Mouse (Mus musculus) ES-E14 (cell line): ENCODE results near the gene Hbq1a. TPM values are rescaled to one million over a fixed set of nuclear protein-coding genes. Genes with fewer than 3 reads are reported as not detected.
"Not testable (repeated sequence)": the region's sequence is repeated elsewhere in the genome, so short reads cannot be mapped to it uniquely, and the experiment has no call there.

Source experiments
- DNase-seq: peaks from one replicate; pipeline ENCODE4 v3.0.0-alpha.2; 2013; ENCODE audit warnings: low read depth, low spot score
- H3K27ac ChIP-seq: 2 replicates; pipeline ENCODE4 v1.5.1; 2012; ENCODE audit warnings: low read depth, mild to moderate bottlenecking, low read length, moderate library complexity, mixed read lengths; ENCODE audit not compliant: poor library complexity, insufficient read depth, severe bottlenecking
- H3K36me3 ChIP-seq: 2 replicates; pipeline ENCODE4 v1.6.1; 2012; ENCODE audit warnings: mild to moderate bottlenecking, low read length, moderate library complexity, mixed read lengths; ENCODE audit not compliant: control insufficient read depth, poor library complexity, insufficient read depth, severe bottlenecking
- H3K4me1 ChIP-seq, 2 experiments: fragments of 150-350 bp in 1 of 2; sonication (generic) in 1 of 2; 2 replicates each; pipeline ENCODE4 v1.6.1; 2012; ENCODE audit warnings: low read length in 2 of 2, mild to moderate bottlenecking in 1 of 2, mixed read lengths in 1 of 2; ENCODE audit not compliant: control insufficient read depth in 2 of 2, insufficient read depth in 2 of 2, poor library complexity in 1 of 2
- H3K4me3 ChIP-seq, 2 experiments: fragments of 150-350 bp in 1 of 2; sonication (generic) in 1 of 2; 2 replicates each; pipeline ENCODE4 v1.5.1; 2012; ENCODE audit warnings: low read length in 2 of 2, low read depth in 1 of 2, mild to moderate bottlenecking in 1 of 2, mixed read lengths in 1 of 2; ENCODE audit not compliant: insufficient read depth in 1 of 2, poor library complexity in 1 of 2, severe bottlenecking in 1 of 2
- H3K9ac ChIP-seq: 2 replicates; pipeline ENCODE4 v1.6.1; 2012; ENCODE audit warnings: low read depth, mild to moderate bottlenecking, low read length, mixed read lengths; ENCODE audit not compliant: poor library complexity, insufficient read depth, severe bottlenecking
- H3K9me3 ChIP-seq: fragments of 150-350 bp; sonication (generic); 2 replicates; pipeline ENCODE4 v1.6.1; 2012; ENCODE audit warnings: low read depth, mild to moderate bottlenecking, low read length; ENCODE audit not compliant: control insufficient read depth, insufficient read depth
- CHD2 ChIP-seq: IDR thresholded peaks from 2 replicates; pipeline ENCODE4 v1.6.1; 2014; ENCODE audit warnings: mild to moderate bottlenecking, low read depth, low read length, inconsistent platforms
- HCFC1 ChIP-seq: IDR thresholded peaks from 2 replicates; pipeline ENCODE4 v1.6.1; 2012; ENCODE audit warnings: low read length, inconsistent platforms, borderline replicate concordance; ENCODE audit not compliant: insufficient read depth
- MAFK ChIP-seq: IDR thresholded peaks from 2 replicates; pipeline ENCODE4 v1.6.1; 2014; ENCODE audit warnings: mild to moderate bottlenecking, low read depth, low read length, inconsistent platforms; ENCODE audit not compliant: insufficient read depth
- ZC3H11A ChIP-seq: IDR thresholded peaks from 2 replicates; pipeline ENCODE4 v1.6.1; 2012; ENCODE audit warnings: low read depth, mild to moderate bottlenecking, inconsistent platforms, low read length, borderline replicate concordance
- ZNF384 ChIP-seq: IDR thresholded peaks from 2 replicates; pipeline ENCODE4 v1.6.1; 2012; ENCODE audit warnings: low read depth, low read length, inconsistent platforms
- in situ Hi-C, 2 experiments: fragments of 600-800 bp; cut with MboI; formaldehyde crosslinking; loops; one replicate each; pipeline ENCODE4 v1.15.1; 2025; ENCODE audit warnings: low sequenced_read_pairs in 2 of 2, inconsistent platforms in 1 of 2; ENCODE audit not compliant: unreplicated experiment in 2 of 2
- total RNA-seq: library from RNA; depleted of rRNA; stranded (reverse); fragments of 300-350 nt; gene quantifications from 2 replicates; pipeline ENCODE4 v1.2.3, GENCODE M21; 2012; rRNA removed

Gene Hbq1a
- 0.95 TPM in 1 of 2 replicates, not detected in the other for total RNA-seq

DNA sequence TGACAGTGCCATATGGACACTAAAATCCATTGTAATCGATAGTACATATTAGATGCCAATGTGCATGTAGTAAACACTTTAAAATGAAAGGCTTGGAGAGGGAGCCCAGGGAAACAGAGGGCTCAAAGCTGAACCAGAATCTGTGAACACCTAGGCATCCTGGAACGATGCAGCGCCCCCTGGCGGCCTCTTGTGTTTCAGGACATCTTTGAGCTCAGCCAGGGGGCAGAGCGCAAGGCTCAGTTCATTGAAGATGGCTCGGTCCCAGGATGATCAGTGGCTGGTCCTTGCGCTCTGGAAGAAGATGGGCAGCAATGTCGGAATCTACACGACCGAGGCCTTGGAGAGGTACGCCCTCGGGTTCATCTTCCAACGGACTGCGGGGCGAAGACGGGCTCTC, at the start of gene Hbq1a:
Hbq1a (plus strand) TSS at position 205 of the 400 bp plus-strand sequence.
- DNase-seq, H3K4me1 ChIP-seq, in situ Hi-C loops, H3K36me3 ChIP-seq, H3K27ac ChIP-seq, H3K9me3 ChIP-seq: not testable (repeated sequence)
- Histone ChIP-seq H3K4me3 (peak within 1 kb of the TSS; percentile 22 to 49; a peak in 3 of 4 replicates), H3K9ac (0 out of 2 replicates have a peak within 1 kb of the TSS, but pooled peaks have one; percentile 6)

DNA sequence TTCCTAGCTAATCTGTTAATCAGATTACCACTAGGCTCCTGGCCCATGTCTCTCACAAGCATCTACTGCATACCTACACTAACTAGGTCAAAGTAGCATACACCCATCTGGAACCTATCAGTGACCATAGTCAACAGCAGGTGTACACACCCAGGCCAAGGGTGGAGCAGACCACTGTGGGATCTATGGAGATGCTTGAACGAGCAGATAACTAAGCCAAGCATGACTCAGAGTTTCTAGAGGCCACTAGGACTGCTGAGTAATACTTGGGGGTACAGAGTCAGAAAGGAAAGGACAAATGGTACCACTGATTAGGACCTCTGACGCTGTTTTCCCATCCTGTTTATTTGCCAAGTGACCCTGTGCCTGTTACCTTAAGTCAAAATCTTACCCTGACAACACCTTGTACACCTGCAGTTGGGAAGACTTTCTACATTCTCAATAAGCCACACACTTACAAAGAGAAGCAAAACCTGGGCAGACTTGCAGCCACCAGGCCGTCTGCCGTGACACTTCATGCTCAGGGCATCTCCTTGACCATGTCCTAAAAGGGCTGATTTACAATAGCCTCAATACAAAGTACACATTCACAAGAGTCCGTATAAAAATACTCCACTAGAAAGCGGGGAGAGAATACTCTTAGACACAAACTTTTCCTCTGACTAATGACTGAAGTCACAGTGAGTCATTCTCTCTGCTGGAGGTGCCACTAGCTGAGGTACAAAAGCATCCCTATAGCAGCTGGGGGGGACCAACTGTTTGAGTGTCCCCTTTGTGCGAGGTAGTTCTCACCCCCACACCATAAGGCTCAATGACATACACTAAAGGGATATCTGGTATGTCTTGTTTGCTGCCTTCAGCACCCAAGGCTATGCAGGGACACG, 48.7 kb upstream of the Hbq1a start:
- peaks cover 15% of the 10 kb centered on the region for H3K36me3 ChIP-seq
- in situ Hi-C loops, result no loop called here
- H3K4me3 ChIP-seq, result no peak overlapping the region
- no peak overlapping the region for H3K9ac ChIP-seq
- TF ChIP-seq CHD2 (no peak), ZC3H11A (no peak), ZNF384 (no peak), MAFK (no peak)
- no peaks in the 10 kb centered on the region for H3K9me3 ChIP-seq
- no peak overlapping the region for H3K27ac ChIP-seq
- H3K4me1 ChIP-seq, result no peaks in the 10 kb centered on the region
- DNase-seq, result no peak

DNA sequence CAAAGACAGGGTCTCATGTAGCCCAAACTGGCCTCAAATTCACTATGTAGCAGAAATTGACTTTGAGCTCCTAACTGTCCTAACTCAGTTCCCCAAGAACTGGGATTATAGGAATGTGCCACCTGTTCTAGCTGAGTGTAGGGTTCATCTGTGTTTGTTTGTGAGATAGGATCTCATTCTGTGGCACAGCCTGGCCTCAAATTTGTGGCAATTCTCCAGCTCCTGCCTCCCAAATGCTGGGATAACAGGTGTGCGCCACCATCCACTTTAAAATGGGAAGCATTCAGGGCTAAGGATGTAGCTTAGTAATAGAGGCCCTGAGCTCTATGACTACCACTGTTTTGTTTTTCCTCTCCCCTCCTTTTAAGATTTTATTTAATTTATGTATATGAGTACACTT, 46.7 kb upstream of the Hbq1a start:
- H3K9me3 ChIP-seq, result no peaks in the 10 kb centered on the region
- H3K9ac ChIP-seq, result no peak overlapping the region
- no peaks in the 10 kb centered on the region for H3K4me1 ChIP-seq
- no peak overlapping the region for H3K27ac ChIP-seq
- TF ChIP-seq CHD2 (no peak), ZC3H11A (no peak), MAFK (no peak), ZNF384 (no peak)
- H3K4me3 ChIP-seq, result no peak overlapping the region
- H3K36me3 ChIP-seq, result peaks cover 9% of the 10 kb centered on the region
- in situ Hi-C loops, result no loop called here
- no peak for DNase-seq

DNA sequence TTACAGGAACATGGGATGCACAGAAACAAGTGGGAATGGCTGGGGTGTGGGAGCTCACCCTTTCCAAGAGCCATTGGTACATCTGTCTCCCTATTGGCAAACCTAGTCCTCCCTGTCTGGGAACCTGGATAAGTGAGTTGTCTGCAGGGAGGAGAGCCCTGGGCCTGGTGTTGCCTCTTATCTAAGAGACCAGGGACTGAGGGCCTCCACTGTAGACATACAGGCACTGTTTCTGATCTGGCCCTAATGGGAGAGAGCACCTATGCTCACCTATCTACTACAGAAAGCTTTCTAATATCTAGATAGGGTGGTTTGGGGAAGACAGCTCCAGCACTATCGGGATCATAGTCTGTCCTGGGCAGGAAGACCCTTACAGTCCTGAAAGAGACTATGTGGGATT, 43.7 kb upstream of the Hbq1a start:
- DNase-seq, result no peak
- Histone ChIP-seq H3K9me3 (no peaks in the 10 kb centered on the region), H3K27ac (no peak overlapping the region), H3K36me3 (peaks cover 4% of the 10 kb centered on the region; the same call in 1 of the 2 replicates), H3K4me1 (no peaks in the 10 kb centered on the region), H3K4me3 (no peak overlapping the region), H3K9ac (no peak overlapping the region)
- in situ Hi-C loops, result no loop called here
- TF ChIP-seq MAFK (no peak), HCFC1 (no peak), ZC3H11A (no peak), ZNF384 (no peak), CHD2 (no peak)

DNA sequence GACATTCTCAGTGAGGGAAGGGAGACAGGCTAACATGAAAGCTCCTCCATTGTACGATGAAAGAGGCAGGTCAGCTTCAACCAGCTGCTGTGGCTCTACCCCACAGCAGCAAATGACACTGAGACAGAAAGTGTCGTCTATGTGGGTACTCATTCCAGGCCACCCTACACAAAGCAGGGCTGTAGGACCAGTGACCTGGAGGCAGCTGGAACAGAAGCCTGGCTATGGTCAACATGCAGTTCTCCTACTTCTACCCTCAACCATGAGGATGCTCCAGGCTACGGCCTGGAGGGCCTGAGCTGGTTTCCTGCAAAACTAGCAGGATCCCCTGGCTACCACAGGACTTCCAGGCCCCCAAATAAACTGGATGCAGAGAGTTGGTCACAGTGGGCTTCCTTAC, 43.3 kb upstream of the Hbq1a start:
- Histone ChIP-seq H3K4me1 (no peaks in the 10 kb centered on the region), H3K27ac (no peak overlapping the region), H3K36me3 (peaks cover 4% of the 10 kb centered on the region; the same call in 1 of the 2 replicates), H3K9ac (no peak overlapping the region), H3K4me3 (no peak overlapping the region), H3K9me3 (no peaks in the 10 kb centered on the region)
- in situ Hi-C loops, result no loop called here
- no peak for DNase-seq
- no peak for TF ChIP-seq CHD2
- TF ChIP-seq MAFK, result no peak
- no peak for TF ChIP-seq ZNF384
- no peak for TF ChIP-seq HCFC1
